Mouse (Mus musculus) myocyte (in vitro differentiated cells): ENCODE measurements around the gene Pmel.

Source experiments
- CEBPB ChIP-seq: IDR thresholded peaks from 2 replicates; pipeline ENCODE4 v1.6.1; 2011; ENCODE audit warnings: mild to moderate bottlenecking, moderate library complexity; ENCODE audit not compliant: poor library complexity, insufficient read depth, severe bottlenecking
- E2F4 ChIP-seq: IDR thresholded peaks from one replicate; pipeline ENCODE4 v1.6.1; 2011; ENCODE audit warnings: mild to moderate bottlenecking, control low read depth, moderate library complexity; ENCODE audit not compliant: insufficient read depth
- MAX ChIP-seq: IDR thresholded peaks from one replicate; pipeline ENCODE4 v1.6.1; 2011; ENCODE audit warnings: low read depth, mild to moderate bottlenecking, control low read depth
- POLR2A ChIP-seq: IDR thresholded peaks from one replicate; pipeline ENCODE4 v1.6.1; 2011; ENCODE audit warnings: low read depth, mild to moderate bottlenecking, control low read depth, moderate library complexity; ENCODE audit not compliant: insufficient read length
- TCF3 ChIP-seq: IDR thresholded peaks from one replicate; pipeline ENCODE4 v1.6.1; 2011; ENCODE audit warnings: low read depth, control low read depth; ENCODE audit not compliant: insufficient read length
- USF1 ChIP-seq: IDR thresholded peaks from one replicate; pipeline ENCODE4 v1.6.1; 2011; ENCODE audit warnings: low read depth, mild to moderate bottlenecking, control low read depth, moderate library complexity

DNA sequence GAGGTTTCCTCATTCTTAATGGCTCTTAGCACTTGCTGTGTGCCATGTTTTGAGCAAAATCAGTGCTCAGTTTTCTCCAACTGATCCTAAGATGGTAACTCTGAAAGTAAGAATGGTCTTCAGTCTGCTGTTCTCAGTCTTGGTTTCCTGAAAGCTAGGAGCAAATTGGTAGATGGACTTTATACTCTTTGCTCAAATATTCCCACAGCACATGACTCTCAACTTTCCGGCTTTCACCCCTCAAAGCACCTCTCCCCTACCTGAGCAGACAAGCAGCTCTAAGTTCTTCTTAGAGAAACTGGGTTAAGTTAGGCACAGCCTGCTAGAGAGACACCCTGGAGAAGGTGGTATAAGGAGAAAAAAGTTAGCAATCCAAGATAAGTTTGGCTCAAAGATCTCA lies 47.3 kb upstream of the Pmel start:
- TF ChIP-seq E2F4 (no peak), POLR2A (no peak), CEBPB (no peak), USF1 (no peak), MAX (no peak), TCF3 (no peak)
